Comparison of ENCODE assay signal across 15 mouse cellular contexts in the genomic region with DNA sequence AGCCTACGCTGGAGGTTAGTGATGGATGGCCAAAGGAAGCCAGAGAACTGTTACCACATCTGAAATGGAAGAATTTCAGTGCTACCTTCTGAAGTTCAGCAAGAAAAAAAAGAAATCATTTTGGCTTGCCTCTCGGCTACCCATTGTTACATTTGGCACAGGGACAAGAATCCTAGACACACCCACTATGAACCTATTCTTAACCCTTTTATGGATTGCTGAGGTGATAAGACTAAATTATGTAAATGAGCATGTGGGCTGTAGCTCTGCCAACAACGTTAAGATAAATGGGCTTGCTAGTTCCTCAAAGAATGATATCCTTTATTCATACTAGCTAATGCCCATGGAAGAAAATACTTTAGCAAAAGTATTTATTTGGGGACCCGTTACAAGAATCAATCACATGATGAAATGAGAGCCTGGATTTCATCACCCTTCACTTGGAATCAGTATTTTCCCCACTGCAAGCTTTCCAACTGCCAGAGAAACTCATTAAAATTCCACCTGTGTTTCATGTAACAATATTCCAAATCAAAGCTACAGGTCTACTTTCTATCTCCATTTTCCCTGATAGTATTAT.
A peak's percentile ranks its signal among the peaks of the same experiment; 100 is the strongest.
DNase-seq lines count a peak whose midpoint lies in the region; ATAC-seq and TF ChIP-seq lines count a peak whose summit lies in the region.
"Had no signal": no experiment of that assay in that cellular context is flagged by ENCODE, and none has a peak within 500 bp of the region (broad histone marks: within the 10 kb centered on the region; RNA-seq: fewer than 3 reads in every experiment).

No protein-coding gene starts in this region.

- H3K4me1 ChIP-seq in kidney, postnatal 0 days (replicated peaks; ENCODE audit: insufficient read depth, low read length) = no peaks in the 10 kb centered on the region
- peaks cover 13% of the 10 kb centered on the region for H3K4me1 ChIP-seq in embryonic fibroblast, embryonic 13.5 days (ENCODE audit: control insufficient read depth, insufficient read depth, low read length)
- H3K4me1 ChIP-seq: lung, embryonic 15.5 days; neural tube, embryonic 12.5 days; stomach, embryonic 15.5 days had no signal

- DNase-seq in adrenal gland, postnatal 14 days = peak; percentile 14
- no peak for DNase-seq in adrenal gland, postnatal 25 days
- DNase-seq in kidney, postnatal 0 days (ENCODE audit: low spot score) = peak; percentile 21
- no peak for DNase-seq in kidney, postnatal 4 days
- DNase-seq in 3T3-L1 (ENCODE audit: low read depth, low spot score) = peak; percentile 10
- DNase-seq in right cerebral cortex, postnatal 36 days (ENCODE audit: low spot score in 2 of 2) = no peak
- DNase-seq in frontal cortex, postnatal 25 days (ENCODE audit: low spot score in 2 of 2) = no peak
- DNase-seq: cerebellum, adult 2 months; liver; thymus, adult 2 months had no signal

- no peak for ATAC-seq in kidney, postnatal 0 days (replicated peaks; ENCODE audit: low FRiP score, low read depth)

- no peak for TF ChIP-seq POLR2A in embryonic fibroblast, embryonic 13.5 days (IDR thresholded peaks at IDR 0.05; ENCODE audit: low read depth, low read length)

- H3K4me3 ChIP-seq in kidney, postnatal 0 days (replicated peaks; ENCODE audit: low read depth, low read length) = no peak overlapping the region
- no peak overlapping the region for H3K4me3 ChIP-seq in embryonic fibroblast, embryonic 13.5 days (ENCODE audit: insufficient read depth, low read length)
- H3K4me3 ChIP-seq: embryonic facial prominence, embryonic 12.5 days; lung, embryonic 15.5 days; neural tube, embryonic 12.5 days; stomach, embryonic 15.5 days had no signal

- H3K9me3 ChIP-seq in kidney, postnatal 0 days (replicated peaks; ENCODE audit: low read length) = no peaks in the 10 kb centered on the region
- H3K9me3 ChIP-seq: embryonic facial prominence, embryonic 12.5 days; lung, embryonic 15.5 days; neural tube, embryonic 12.5 days; stomach, embryonic 15.5 days had no signal

- no peak overlapping the region for H3K9ac ChIP-seq in kidney, postnatal 0 days (ENCODE audit: low read depth, low read length)
- H3K9ac ChIP-seq: embryonic facial prominence, embryonic 12.5 days; lung, embryonic 15.5 days; neural tube, embryonic 12.5 days; stomach, embryonic 15.5 days had no signal

- no peak overlapping the region for H3K4me2 ChIP-seq in kidney, postnatal 0 days (ENCODE audit: low read length)
- H3K4me2 ChIP-seq: embryonic facial prominence, embryonic 12.5 days; lung, embryonic 15.5 days; neural tube, embryonic 12.5 days; stomach, embryonic 15.5 days had no signal

- H3K27ac ChIP-seq in kidney, postnatal 0 days = no peak overlapping the region
- peak overlapping the region; percentile 76 for H3K27ac ChIP-seq in embryonic fibroblast, embryonic 13.5 days (ENCODE audit: insufficient read depth, low read length)
- H3K27ac ChIP-seq: embryonic facial prominence, embryonic 12.5 days; lung, embryonic 15.5 days; neural tube, embryonic 12.5 days; stomach, embryonic 15.5 days had no signal

- H3K27me3 ChIP-seq in kidney, postnatal 0 days (ENCODE audit: insufficient read depth, low read length) = no peaks in the 10 kb centered on the region
- H3K27me3 ChIP-seq: embryonic facial prominence, embryonic 12.5 days; lung, embryonic 15.5 days; neural tube, embryonic 12.5 days; stomach, embryonic 15.5 days had no signal

- no peaks in the 10 kb centered on the region for H3K36me3 ChIP-seq in kidney, postnatal 0 days (ENCODE audit: insufficient read depth, low read length)
- H3K36me3 ChIP-seq: embryonic facial prominence, embryonic 12.5 days; lung, embryonic 15.5 days; neural tube, embryonic 12.5 days; stomach, embryonic 15.5 days had no signal

- TF ChIP-seq CTCF in kidney, postnatal 0 days (IDR thresholded peaks at IDR 0.05; ENCODE audit: low read depth) = no peak
- no peak for TF ChIP-seq CTCF in embryonic fibroblast, embryonic 13.5 days (IDR thresholded peaks at IDR 0.05; ENCODE audit: borderline replicate concordance, insufficient read depth, low read length)

- WGBS in kidney, postnatal 0 days = 37% methylated on average over 4 of the region's 4 CpGs

Comparison
In these comparisons a context has a peak if more than half of its experiments do, and no peak if none do; other contexts are left out.
1. DNase-seq: peak in adrenal gland, postnatal 14 days (single experiment), kidney, postnatal 0 days (single experiment) and 3T3-L1 (single experiment); none in adrenal gland, postnatal 25 days (single experiment), kidney, postnatal 4 days (0 of 2), right cerebral cortex, postnatal 36 days (0 of 2) and frontal cortex, postnatal 25 days (0 of 2).